Mouse (Mus musculus): Measurements from ENCODE around the gene Stk17b.

GRCm38 (mm10) chr1:53823687-53824445 lies 38.8 kb upstream of the Stk17b start:
- TF ChIP-seq CTCF (IDR thresholded peaks at IDR 0.05; ENCODE audit: low read depth, low read length): no peak
- no peak for TF ChIP-seq POLR2A (IDR thresholded peaks at IDR 0.05; ENCODE audit: extremely low read depth, insufficient read depth, low read length)
